Mouse (Mus musculus) urinary bladder, adult 18-20 months (tissue): ENCODE data around the gene Osbpl3.

ENCODE experiments used
- DNase-seq, 2 experiments: peaks; one replicate each; pipeline ENCODE4 v3.0.0; 2022; ENCODE audit warnings: low spot score in 2 of 2, mixed read lengths in 2 of 2

Gene Osbpl3

GRCm38 (mm10) chr6:50334846-50335821, 120.9 kb downstream of the Osbpl3 start:
- no peak for DNase-seq

DNA sequence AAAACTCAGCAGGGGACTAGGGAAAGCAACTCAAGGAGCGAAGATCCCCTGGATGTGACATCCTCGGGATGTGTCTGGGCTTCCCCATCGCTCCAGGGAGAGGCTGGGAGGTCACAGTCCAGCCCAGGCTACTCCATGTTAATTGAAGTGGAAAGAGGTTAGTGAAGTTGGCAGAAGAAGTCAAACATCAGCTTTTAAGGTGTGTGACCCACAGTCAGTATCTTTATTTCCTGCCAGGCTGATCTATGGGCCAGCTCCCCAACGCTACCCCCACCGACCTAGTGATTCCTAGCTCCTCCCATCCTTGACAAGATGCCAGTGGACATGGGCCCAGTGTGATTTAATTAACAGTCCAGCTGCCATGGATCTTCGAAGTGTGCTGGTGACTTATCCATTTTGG, 122.7 kb downstream of the Osbpl3 start:
- no peak for DNase-seq

GRCm38 (mm10) chr6:50331477-50331876, 124.5 kb downstream of the Osbpl3 start:
- DNase-seq = no peak

GRCm38 (mm10) chr6:50329380-50329779, 126.6 kb downstream of the Osbpl3 start:
- no peak for DNase-seq

DNA sequence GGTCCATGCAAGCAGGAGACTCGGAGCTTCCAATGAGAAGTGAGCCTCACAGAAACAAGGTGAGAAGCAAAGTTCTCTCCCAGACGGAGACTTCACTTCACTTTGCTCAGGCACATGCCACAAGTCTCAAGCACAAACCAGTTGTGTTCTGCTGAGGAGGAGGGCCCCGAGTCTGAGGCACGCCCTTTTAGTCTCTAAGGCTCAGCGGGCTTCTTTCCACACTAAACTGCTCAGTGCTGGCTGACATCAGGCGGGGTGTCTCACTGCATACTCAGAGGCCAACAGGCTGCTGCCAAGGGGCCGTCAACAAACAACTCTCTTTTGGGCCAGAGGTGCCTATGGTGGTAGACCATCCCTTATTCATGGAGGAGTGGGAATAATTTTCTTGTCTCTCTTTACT, 127.1 kb downstream of the Osbpl3 start:
- peak in 1 of 2 experiments; percentile 15 for DNase-seq

DNA sequence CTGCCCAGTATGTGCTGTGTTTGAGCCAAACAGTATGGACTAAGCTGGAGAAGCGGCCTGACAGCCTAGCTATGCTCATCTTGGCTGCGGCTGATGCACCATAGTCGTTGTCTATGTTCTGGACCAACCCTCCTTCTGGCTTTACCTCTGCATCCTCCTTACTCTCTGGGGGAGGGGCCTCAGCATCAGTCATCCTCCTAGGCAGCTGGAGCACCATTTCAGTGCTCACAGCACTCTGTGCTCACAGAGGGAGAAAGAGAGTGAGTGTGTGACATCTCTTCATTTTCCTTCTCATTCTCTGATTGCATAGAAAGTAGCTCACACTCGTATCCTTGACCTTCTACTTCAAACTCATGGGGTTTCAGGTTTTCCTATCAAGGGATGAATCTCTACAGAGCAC, 129.8 kb downstream of the Osbpl3 start:
- DNase-seq = no peak

GRCm38 (mm10) chr6:50325485-50325884, 130.5 kb downstream of the Osbpl3 start:
- no peak for DNase-seq

DNA sequence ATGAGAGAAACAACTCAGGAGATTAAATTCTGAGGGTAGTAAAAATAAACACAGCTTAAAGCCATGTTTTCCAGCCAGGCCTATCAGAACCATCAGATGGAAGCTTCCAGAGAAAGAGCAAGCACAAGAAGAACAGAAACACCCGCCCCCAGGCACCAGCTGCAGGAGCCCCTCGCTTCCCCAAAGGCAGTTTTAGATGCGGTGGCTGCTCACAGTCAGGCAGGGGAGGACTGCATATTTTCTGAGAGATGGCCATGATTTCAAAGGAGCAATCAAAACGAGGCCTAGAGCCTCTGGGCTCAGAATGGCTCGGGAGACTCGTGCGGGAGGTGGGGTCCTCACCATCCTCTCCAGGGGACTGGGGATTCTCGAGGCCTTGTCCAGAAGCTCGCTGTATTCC, 133.4 kb downstream of the Osbpl3 start:
- no peak for DNase-seq

DNA sequence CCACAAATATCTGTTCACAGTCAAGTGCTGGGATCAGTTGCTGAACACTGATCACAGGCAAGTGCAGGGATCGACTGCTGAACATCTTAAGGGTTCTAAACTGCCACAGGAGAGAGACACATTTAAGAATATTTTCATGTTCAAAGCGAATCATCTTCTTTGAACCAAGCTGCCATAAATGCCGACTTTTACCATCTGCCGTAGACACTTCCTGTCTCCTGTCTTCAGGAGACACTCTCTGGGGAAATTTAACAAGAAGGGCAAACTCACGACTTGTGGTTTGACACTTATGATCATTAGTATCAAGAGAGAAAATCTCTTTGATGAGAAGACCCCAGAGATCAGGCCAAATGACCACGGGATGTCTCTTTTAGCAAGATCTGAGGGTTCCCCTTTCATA, 134.3 kb downstream of the Osbpl3 start:
- no peak for DNase-seq

GRCm38 (mm10) chr6:50318590-50319172, 137.3 kb downstream of the Osbpl3 start:
- no peak for DNase-seq

DNA sequence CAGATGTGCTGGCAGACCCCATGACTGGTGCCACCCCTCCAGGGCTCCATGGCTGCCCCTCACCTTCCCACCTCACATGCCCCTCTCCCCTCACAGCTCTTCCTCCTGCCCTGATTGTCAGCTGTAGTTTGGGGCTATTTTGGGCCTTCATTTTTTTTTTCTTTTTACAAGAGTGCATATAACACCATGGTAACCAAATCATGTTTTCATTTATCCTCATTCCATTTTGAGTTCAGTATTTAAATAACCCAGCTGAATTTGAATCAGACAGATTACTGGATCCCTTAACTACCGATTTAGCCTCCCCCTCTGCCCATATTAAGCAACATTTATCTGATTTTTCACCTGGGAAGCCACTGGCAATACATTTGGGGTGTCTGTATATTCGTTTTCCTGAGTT, 137.9 kb downstream of the Osbpl3 start:
- DNase-seq = no peak

GRCm38 (mm10) chr6:50316795-50317505, 139.1 kb downstream of the Osbpl3 start:
- DNase-seq = no peak

GRCm38 (mm10) chr6:50314406-50315071, 141.5 kb downstream of the Osbpl3 start:
- DNase-seq = no peak

- DNase-seq = peak; percentile 52 to 65
Observed at GRCm38 (mm10) chr6:50312647-50313046, 143.4 kb downstream of the Osbpl3 start.

- DNase-seq = no peak
Observed at GRCm38 (mm10) chr6:50309019-50309418, 147.0 kb downstream of the Osbpl3 start.

DNA sequence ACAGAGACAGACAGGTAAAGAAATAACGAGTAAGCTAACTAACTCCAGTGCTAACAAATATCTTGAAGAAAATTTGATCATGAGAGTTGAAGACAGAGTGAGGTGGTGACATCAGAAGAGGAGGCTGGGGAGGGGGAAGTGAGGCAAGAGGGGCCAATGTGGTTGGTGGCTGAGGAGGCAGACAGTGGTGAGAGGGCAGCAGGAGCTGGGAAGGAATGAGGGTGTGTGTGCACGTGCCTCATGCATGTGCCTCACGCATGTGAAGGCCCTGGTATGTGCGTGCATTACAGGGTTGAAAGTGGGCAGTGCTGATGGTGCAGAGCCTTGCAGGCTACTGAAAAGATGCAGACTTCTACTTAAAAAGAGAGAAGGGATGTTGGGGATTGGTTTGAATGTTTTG, 149.4 kb downstream of the Osbpl3 start:
- no peak for DNase-seq

- DNase-seq = peak; percentile 42 to 55
Observed at GRCm38 (mm10) chr6:50304949-50305491, 151.0 kb downstream of the Osbpl3 start.

GRCm38 (mm10) chr6:50301121-50301520, 154.9 kb downstream of the Osbpl3 start:
- DNase-seq = no peak

- DNase-seq = no peak
Observed at GRCm38 (mm10) chr6:50300622-50301021, 155.4 kb downstream of the Osbpl3 start.

DNA sequence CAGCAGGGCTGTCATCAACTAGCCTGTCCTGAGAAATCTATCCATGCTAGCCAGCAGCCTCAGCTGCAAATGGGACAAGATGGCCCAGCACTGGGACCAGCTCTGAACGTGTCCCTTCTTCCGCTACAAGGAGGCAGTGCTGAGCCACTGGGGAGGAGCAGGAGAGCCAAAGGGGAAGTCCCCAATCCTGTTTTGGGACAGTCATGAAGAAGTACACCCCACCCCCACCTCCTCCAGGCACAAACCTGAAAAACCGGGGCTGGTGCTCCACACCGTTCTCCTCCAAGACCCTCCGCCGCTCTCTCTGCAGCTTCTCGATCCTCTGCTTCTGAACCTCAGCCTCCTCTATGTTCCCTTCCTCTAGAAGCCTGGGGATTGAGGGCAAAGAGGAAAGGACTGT, 156.9 kb downstream of the Osbpl3 start:
- no peak for DNase-seq

DNA sequence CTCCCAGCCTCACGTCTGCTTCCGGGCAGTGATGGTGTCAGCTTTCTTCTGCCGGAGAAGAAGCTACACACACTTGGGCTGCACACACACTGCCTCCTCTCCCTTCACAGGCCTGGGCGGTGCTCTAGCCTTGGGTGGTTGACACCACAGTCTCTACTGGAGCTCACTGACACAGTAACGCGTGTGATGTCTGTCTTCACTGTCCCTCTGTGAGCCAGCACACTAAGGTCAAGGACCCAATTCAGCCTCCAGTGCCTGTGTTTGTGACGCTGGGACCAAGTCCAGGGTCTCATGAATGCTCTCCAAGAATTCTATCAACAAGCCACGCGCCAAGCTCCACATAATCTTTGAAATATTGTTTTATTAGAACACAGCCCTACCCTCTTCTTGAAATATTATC, 158.3 kb downstream of the Osbpl3 start:
- no peak for DNase-seq

DNA sequence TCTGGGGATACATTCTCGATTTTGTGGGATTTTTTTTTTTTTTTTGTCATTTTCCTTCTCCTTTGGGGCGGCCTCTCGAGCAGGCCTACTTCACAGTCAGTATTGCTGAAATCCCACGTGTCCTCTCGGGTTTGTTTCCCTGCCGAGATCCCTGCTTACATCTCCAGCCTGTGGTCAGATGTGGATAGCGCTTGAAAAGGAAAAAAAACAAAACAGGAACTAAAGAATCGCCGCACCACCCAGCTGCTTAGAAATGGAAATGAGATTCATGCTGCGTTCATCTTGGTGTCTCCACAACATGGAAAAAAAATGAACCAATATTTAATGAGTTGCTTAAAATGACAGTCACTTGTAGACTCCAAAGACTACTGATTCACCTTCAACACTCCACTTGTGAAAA, 160.9 kb downstream of the Osbpl3 start:
- DNase-seq = no peak
